Mouse (Mus musculus) megakaryocyte, embryonic 14.5 days (primary cell): ENCODE results near the gene Hcfc2.

Source experiments
- FLI1 ChIP-seq: IDR thresholded peaks from 2 replicates; pipeline ENCODE4 v1.6.1; 2012; ENCODE audit warnings: low read length, inconsistent platforms, mixed read lengths
- GATA1 ChIP-seq: IDR thresholded peaks from 3 replicates; pipeline ENCODE4 v1.6.1; 2012; ENCODE audit warnings: mixed read lengths, low read length, inconsistent platforms, borderline replicate concordance

DNA sequence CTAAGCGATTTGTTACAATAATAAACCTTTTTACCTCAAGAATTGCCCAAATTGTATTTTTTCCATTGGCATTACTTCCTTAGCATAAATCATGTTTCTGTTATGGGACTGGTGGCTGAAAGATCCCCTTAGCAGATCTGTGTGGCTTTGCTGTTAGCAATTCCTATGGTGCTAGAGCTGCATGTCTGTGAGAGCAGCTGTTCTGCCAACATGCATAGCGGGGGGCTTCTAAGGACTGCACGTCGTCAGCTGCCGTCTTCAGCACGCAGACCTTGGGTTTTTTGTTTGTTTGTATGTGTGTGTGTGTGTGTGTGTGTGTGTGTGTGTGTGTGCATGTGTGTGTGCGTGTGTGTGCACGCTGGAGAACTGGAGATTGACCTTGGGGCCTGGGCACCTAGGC, 45.4 kb downstream of the Hcfc2 start:
- no peak for TF ChIP-seq GATA1
- TF ChIP-seq FLI1: no peak
